Mouse (Mus musculus) embryonic facial prominence, embryonic 11.5 days (tissue): Measurements from ENCODE around the gene Synj1. TPM values are rescaled to one million over a fixed set of nuclear protein-coding genes. Genes with fewer than 3 reads are reported as not detected.

Experiments used
- ATAC-seq: fragments of 200-750 bp; cut with Nextera tagmentation; replicated peaks from 2 replicates; pipeline ENCODE4 v1.8.0; 2017; ENCODE audit warnings: low read depth; ENCODE audit not compliant: insufficient number of reproducible peaks, low FRiP score, low TSS enrichment
- DNase-seq: peaks from one replicate; pipeline ENCODE4 v3.0.0-alpha.2; 2015; ENCODE audit warnings: low spot score
- H3K27ac ChIP-seq: fragments of 300-500 bp; sonication (generic); replicated peaks from 2 replicates; pipeline ENCODE4 v1.5.1; 2014; ENCODE audit warnings: mild to moderate bottlenecking, low read depth, low read length, control low read depth
- H3K27me3 ChIP-seq: fragments of 300-500 bp; sonication (generic); 2 replicates; pipeline ENCODE4 v1.6.1; 2014; ENCODE audit warnings: mild to moderate bottlenecking, low read length, moderate library complexity, mixed read lengths; ENCODE audit not compliant: control insufficient read depth, insufficient read depth
- H3K36me3 ChIP-seq: fragments of 300-500 bp; sonication (generic); replicated peaks from 2 replicates; pipeline ENCODE4 v1.6.1; 2014; ENCODE audit warnings: low read depth, mild to moderate bottlenecking, low read length, moderate library complexity, mixed read lengths; ENCODE audit not compliant: control insufficient read depth, insufficient read depth
- H3K4me1 ChIP-seq: fragments of 300-500 bp; sonication (generic); 2 replicates; pipeline ENCODE4 v1.6.1; 2014; ENCODE audit warnings: low read length, mixed read lengths; ENCODE audit not compliant: control insufficient read depth, insufficient read depth
- H3K4me2 ChIP-seq: fragments of 300-500 bp; sonication (generic); 2 replicates; pipeline ENCODE4 v1.6.1; 2014; ENCODE audit warnings: low read depth, mild to moderate bottlenecking, control low read depth, low read length, moderate library complexity
- H3K4me3 ChIP-seq: fragments of 300-500 bp; sonication (generic); 2 replicates; pipeline ENCODE4 v1.5.1; 2014; ENCODE audit warnings: low read depth, low read length, control low read depth
- H3K9ac ChIP-seq: fragments of 300-500 bp; sonication (generic); replicated peaks from 2 replicates; pipeline ENCODE4 v1.6.1; 2014; ENCODE audit warnings: mild to moderate bottlenecking, control low read depth, low read length
- H3K9me3 ChIP-seq: fragments of 300-500 bp; sonication (generic); replicated peaks from 2 replicates; pipeline ENCODE4 v1.6.1; 2016; ENCODE audit warnings: mild to moderate bottlenecking, low read length, inconsistent platforms, mixed read lengths; ENCODE audit not compliant: control insufficient read depth
- WGBS: fragments of 180-500 bp; shearing (Covaris S2); extraction: QIAGEN DNeasy Blood & Tissue Kit; methylation state at CpG from one replicate; pipeline ENCODE4 v1.1.7; 2014; 5-methylcytosine and 5-hydroxymethylcytosine counted together
- polyA plus RNA-seq: library from polyadenylated mRNA; unstranded; fragments of >200 nt; fragmentation: Nextera tagmentation; extraction: Ambion mirVana; gene quantifications from 2 replicates; pipeline ENCODE4 v1.2.1, GENCODE M21; 2014

Gene Synj1
- polyA plus RNA-seq, result 12.1 and 12.7 TPM in 2 replicates

DNA sequence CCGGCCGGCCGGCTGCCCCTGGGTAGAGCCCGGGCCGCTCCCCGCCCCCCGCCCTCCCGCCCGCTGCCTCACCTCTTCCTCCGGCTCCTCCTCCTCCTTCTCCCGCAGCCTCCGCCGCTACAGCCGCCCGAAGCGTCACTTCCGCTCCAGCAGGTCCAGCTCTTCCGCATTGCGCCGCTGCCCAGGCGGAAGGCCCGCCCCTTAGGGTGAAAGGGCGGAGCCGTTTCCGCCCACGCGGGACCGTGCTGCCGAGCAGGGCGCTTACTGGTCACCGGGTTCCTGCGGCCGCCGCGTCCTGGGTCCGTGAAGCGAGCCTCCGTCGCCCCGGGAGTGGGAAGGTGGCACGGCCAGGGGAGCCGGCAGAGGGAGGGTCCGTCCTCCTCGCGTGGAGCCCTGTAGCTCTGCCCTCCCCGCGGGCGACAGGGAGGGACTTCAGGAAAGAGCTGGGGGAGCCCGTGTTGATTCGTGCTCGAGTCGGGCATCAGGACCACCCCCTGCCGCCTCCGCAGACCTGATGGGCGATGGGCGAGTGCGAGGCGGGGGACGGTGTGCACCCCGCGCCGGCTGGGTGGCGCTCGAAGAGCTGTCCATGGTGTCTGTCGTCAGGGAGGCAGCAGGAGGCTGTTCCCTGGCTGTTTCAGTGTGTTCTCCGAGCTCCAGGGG, at the start of gene Synj1:
Gene Synj1 (minus strand): TSS at position 288 of the 663 bp plus-strand sequence.
- H3K27ac ChIP-seq, result peak within 1 kb of the TSS; percentile 75
- H3K36me3 ChIP-seq, result no peaks in the 10 kb centered on the region
- peak within 1 kb of the TSS; percentile 86 for H3K4me2 ChIP-seq
- peak within 1 kb of the TSS; percentile 75 for H3K9ac ChIP-seq
- no peaks in the 10 kb centered on the region for H3K27me3 ChIP-seq
- under 1% methylated on average over 57 of the region's 66 CpGs for WGBS
- H3K9me3 ChIP-seq, result no peaks in the 10 kb centered on the region
- DNase-seq (peak; percentile 92), ATAC-seq (peak; percentile 95)
- peak within 1 kb of the TSS; percentile 86 for H3K4me3 ChIP-seq
- no peaks in the 10 kb centered on the region for H3K4me1 ChIP-seq

DNA sequence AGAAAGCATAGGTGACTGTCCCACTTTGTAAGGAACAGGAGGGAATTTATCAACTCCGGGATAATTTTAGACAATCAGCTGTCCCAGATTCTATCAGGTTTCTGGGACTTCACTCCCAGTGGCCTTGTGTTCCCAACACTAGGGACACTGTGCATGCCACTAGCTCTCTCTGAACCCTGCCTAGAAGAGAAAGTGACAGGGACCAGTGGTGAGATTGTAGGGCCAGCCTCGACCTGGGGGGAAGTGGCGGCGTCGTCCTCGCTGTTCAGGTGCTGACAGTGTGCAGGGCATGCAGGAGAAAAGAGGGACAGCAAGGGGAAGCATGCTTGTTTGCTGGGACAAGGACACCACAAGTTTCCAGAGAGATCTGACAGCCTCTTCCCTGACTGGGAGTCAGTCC, 46.6 kb upstream of the Synj1 start:
- no peaks in the 10 kb centered on the region for H3K36me3 ChIP-seq
- H3K4me1 ChIP-seq, result no peaks in the 10 kb centered on the region
- 68% methylated on average over 6 of the region's 6 CpGs for WGBS
- no peaks in the 10 kb centered on the region for H3K27me3 ChIP-seq
- no peak overlapping the region for H3K4me3 ChIP-seq
- no peak overlapping the region for H3K4me2 ChIP-seq
- ATAC-seq, result no peak
- no peaks in the 10 kb centered on the region for H3K9me3 ChIP-seq
- DNase-seq, result no peak
- no peak overlapping the region for H3K27ac ChIP-seq
- no peak overlapping the region for H3K9ac ChIP-seq

DNA sequence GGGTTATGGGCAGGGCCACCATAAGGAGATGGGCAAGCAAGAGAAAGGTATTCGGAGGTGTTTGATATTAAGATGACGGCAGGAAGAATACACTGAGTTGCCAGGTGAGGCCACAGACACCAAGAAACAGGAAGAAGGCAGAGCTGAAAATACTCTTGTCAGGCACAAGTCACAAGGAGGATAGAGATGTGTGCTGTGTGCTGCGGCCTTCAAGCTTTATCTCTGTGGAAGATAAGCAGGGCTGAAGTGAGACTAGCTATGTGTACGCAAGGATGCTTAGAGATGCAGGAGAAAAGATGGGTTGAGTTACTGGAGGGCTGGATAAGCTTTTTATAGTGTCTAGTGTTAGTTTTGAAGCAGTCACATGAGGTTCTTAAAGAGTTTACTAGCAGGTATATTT, 46.2 kb upstream of the Synj1 start:
- H3K4me2 ChIP-seq, result no peak overlapping the region
- no peaks in the 10 kb centered on the region for H3K27me3 ChIP-seq
- no peak overlapping the region for H3K9ac ChIP-seq
- H3K4me1 ChIP-seq, result no peaks in the 10 kb centered on the region
- H3K27ac ChIP-seq, result no peak overlapping the region
- no peaks in the 10 kb centered on the region for H3K36me3 ChIP-seq
- ATAC-seq (no peak), DNase-seq (no peak)
- 88% methylated on average over 4 of the region's 4 CpGs for WGBS
- H3K9me3 ChIP-seq, result no peaks in the 10 kb centered on the region
- H3K4me3 ChIP-seq, result no peak overlapping the region

DNA sequence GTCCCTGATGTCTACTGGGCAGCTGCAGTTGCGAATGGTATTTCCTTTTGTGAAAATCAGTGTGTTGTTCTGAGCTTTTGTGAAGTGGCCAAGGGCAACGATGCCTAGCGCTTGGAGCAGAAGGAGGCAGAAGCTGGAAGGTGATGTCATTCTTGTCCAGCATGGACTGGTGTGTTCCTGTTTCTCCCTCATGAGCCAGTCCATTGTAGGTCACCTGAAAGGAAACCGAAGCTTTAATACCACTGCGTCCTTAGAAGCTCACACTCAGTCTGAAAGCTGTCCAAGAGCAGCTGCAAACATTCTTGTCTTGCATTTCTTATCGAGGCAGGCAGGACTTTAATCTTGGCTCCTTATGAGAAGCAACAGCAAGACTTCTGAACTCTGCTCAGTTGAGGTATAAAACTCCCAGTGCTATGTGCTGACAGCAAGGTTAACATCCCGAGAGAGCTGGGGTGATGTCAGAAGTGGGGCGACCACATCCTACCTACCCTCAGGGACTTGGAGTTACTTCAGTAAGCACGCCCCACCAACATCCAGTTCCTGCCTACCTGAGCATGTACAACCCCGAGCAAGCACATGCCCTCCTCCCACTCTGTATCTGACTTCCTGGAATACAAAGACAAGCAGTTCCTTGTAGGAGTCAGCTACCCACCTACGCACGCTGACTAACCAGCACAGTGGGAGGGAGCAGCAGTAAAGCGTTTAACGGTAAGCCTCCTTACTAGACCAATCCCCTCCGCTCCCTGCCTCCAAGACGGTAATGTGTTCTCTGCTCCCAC, 45.1 kb upstream of the Synj1 start:
- Histone ChIP-seq H3K4me3 (no peak overlapping the region), H3K9me3 (no peaks in the 10 kb centered on the region), H3K27ac (no peak overlapping the region), H3K4me1 (no peaks in the 10 kb centered on the region), H3K27me3 (no peaks in the 10 kb centered on the region), H3K36me3 (no peaks in the 10 kb centered on the region), H3K9ac (no peak overlapping the region), H3K4me2 (no peak overlapping the region)
- DNase-seq (no peak), ATAC-seq (no peak)
- 57% methylated on average over 16 of the region's 16 CpGs for WGBS

DNA sequence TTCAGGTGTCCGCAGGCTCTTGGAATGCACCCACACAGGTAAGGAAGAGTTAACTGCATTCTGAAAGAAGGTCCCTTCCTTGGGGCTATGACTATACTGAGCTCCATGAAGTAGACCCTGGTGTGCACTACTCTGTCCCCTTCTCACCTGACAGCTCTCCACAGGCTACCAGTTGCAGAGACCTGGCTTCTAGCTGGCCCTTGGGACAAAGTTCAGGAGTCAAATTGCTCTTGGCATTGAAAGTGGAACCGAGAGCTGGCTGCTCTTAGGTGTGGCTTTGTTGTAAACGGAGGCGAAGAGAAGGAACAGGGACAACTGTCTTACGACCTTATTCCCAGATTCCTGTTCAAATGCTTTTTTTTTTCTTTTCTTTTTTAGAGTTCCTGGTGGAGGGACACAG, 44.0 kb upstream of the Synj1 start:
- Histone ChIP-seq H3K4me2 (no peak overlapping the region), H3K36me3 (no peaks in the 10 kb centered on the region), H3K4me3 (no peak overlapping the region), H3K4me1 (no peaks in the 10 kb centered on the region), H3K9ac (no peak overlapping the region), H3K27ac (no peak overlapping the region), H3K9me3 (no peaks in the 10 kb centered on the region), H3K27me3 (no peaks in the 10 kb centered on the region)
- WGBS, result 71% methylated on average over 5 of the region's 5 CpGs
- no peak for ATAC-seq
- DNase-seq, result no peak

DNA sequence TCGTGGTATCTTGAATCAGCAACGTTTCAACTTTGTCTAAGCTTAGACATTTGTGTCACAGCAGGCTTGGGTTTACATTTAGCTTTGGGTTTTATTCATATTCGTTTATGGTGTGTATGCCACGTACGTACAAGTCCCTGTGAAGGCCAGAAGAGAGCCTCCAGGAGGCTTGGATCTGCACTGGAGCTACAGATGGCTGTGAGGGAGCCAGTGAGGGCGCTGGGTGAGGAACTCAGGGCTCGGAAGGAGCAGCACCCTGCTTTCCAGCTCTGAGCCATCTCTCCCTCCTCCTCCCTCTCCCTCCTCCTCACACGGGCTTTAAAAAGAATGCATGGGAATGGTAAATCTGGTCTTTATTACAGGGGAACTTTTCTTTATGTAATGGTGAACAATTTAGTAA, 42.5 kb upstream of the Synj1 start:
- Histone ChIP-seq H3K9ac (0 out of 2 replicates have a peak overlapping the region, but pooled peaks have one; percentile 4), H3K27ac (no peak overlapping the region), H3K9me3 (no peaks in the 10 kb centered on the region), H3K4me2 (no peak overlapping the region), H3K4me1 (no peaks in the 10 kb centered on the region), H3K27me3 (no peaks in the 10 kb centered on the region), H3K4me3 (no peak overlapping the region), H3K36me3 (no peaks in the 10 kb centered on the region)
- 63% methylated on average over 8 of the region's 8 CpGs for WGBS
- DNase-seq (peak; percentile 26), ATAC-seq (no peak)

DNA sequence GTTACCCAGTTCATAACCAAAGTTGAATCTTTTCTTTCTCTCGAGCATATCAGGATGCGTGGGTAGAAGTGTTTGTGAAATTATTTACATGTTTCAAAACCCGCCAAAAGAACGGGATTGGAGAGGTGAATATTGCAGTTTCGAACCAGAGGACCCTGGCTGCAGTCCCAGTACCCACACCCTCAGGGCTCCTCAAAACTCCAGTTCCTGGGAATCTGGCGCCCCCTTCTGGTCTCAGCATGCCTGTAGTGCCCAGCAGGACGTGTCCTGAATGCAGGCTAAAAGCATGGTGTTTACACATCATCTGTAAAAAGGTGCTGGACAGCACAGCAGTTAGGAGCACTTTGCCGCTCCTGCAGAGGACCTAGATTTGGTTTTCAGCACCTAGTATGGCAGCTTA, 34.4 kb upstream of the Synj1 start:
- Histone ChIP-seq H3K9ac (no peak overlapping the region), H3K4me1 (no peaks in the 10 kb centered on the region; the same call in 1 of the 2 replicates), H3K36me3 (no peaks in the 10 kb centered on the region; the same call in 1 of the 2 replicates), H3K27me3 (no peaks in the 10 kb centered on the region), H3K4me2 (no peak overlapping the region), H3K9me3 (no peaks in the 10 kb centered on the region), H3K27ac (no peak overlapping the region), H3K4me3 (no peak overlapping the region)
- 65% methylated on average over 8 of the region's 8 CpGs for WGBS
- no peak for ATAC-seq
- peak; percentile 52 for DNase-seq
